Mouse (Mus musculus): ENCODE measurements at regions not wholly inside any gene's neighbourhood (a gene's known extent, or its start where the extent isn't known, plus 50 kb on each side); places are given as distances from the start of the nearest gene placed in this dataset.

GRCm38 (mm10) chr6:135433753-135434152, 71.4 kb downstream of the Emp1 start:
- no peak for DNase-seq (ENCODE audit: low spot score in 2 of 2)

- no peak for DNase-seq (ENCODE audit: low spot score in 2 of 2)
Observed at GRCm38 (mm10) chr6:135436315-135436714, 74.0 kb downstream of the Emp1 start.

- DNase-seq (ENCODE audit: low spot score in 2 of 2), result no peak
Observed at GRCm38 (mm10) chr6:135438271-135438670, 75.9 kb downstream of the Emp1 start.

GRCm38 (mm10) chr6:135441126-135441871, 79.0 kb downstream of the Emp1 start:
- DNase-seq (ENCODE audit: low spot score in 2 of 2), result peak; percentile 78 to 90

- peak; percentile 89 to 95 for DNase-seq (ENCODE audit: low spot score in 2 of 2)
Observed at GRCm38 (mm10) chr6:135444661-135445060, 82.3 kb downstream of the Emp1 start.

- DNase-seq (ENCODE audit: low spot score in 2 of 2), result no peak
Observed at GRCm38 (mm10) chr6:135445070-135445469, 82.7 kb downstream of the Emp1 start.

DNA sequence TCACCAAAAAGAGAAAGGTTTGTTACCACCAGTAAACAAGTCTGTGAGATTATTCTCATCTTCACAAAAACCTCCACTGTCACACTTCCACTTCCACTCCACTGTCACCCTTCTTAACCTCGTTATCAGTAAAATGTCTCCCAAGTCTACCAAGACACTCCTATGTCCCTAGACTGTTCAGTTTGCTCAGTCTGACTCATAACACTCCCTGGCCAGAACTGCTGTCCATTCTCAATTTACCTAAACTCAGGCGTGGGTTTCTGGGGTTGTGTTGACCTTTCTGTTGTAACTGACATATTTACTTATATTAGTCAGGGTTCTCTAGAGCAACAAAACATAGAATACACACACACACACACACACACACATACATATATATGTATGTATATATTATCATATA, 85.5 kb downstream of the Emp1 start:
- DNase-seq (ENCODE audit: low spot score in 2 of 2), result no peak

DNA sequence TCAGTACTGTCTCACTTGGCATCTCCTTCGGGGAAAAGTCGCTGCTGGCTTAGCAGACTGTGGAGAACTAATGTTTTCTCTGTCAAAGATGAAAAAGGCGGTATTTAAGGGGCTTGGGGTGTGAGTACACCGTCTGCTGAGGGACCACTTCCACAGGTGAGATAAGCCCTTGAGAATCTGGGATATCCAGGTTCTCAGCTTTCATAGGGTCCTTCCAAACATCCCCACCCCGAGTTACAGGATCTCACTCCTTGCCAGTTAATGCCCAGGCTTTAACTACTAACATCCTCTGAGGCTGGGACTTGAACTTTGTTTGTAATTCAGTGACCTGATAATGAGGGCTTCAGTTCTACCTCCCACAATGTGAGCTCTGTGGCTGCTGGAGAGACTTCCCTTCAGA, 86.9 kb downstream of the Emp1 start:
- DNase-seq (ENCODE audit: low spot score in 2 of 2), result no peak

- no peak for DNase-seq (ENCODE audit: low spot score in 2 of 2)
Observed at GRCm38 (mm10) chr6:135450573-135450972, 88.2 kb downstream of the Emp1 start.

DNA sequence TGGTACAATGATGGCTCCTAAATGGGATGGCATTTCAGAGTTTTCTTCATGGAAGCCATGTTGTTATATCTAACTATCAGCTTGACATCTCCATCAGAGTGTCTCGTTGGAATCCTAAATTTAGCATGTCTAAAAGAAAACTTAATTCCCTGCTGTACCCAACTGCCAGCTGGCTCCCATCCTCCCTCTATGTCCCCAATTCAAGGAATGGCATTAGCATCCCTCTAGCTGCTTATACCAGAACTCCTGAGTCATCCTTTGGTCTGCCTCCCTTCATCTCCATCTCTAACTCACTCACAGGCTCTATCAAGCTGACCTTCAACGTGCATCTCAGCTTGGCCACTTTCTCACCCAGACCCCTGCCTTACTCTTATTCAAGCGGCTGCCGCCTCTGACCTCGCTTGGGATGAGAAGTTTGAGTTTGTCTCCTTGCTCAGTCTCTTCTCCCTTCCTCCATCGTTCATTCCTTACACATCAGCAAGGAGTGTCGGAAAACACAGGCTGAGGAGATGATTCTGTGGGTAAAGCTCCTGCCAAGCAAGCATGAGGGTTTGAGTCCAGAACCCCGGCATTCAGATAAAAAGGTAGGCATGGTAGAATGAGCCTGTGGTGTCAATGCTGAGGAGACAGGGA, 88.9 kb downstream of the Emp1 start:
- peak; percentile 13 to 43 for DNase-seq (ENCODE audit: low spot score in 2 of 2)

GRCm38 (mm10) chr6:135453041-135453440, 90.7 kb downstream of the Emp1 start:
- no peak for DNase-seq (ENCODE audit: low spot score in 2 of 2)

DNA sequence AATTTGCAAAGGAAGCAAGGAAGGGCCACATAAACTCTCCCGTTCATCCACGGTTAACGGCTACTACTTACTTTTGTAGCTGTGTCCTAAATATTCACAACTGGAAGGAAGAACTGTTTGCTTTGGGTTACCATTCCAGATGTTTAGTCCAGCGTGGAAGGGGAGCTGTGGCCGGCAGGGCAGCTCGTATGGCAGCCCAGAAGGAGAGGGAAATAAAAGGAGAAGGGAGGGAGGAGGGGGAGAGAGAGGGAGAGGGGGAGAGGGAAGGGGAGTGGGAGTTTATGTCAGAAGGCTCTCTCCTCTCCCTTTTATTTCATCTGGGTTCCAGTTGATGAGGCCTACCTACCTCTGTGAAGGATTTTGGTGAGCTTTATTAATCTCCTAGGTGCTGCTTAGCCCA, 110.2 kb downstream of the Emp1 start:
- no peak for DNase-seq (ENCODE audit: low spot score in 2 of 2)

- no peak for DNase-seq (ENCODE audit: low spot score in 2 of 2)
Observed at GRCm38 (mm10) chr6:135473146-135473545, 110.8 kb downstream of the Emp1 start.

GRCm38 (mm10) chr6:135488795-135489194, 126.5 kb downstream of the Emp1 start:
- no peak for DNase-seq (ENCODE audit: low spot score in 2 of 2)

- no peak for DNase-seq (ENCODE audit: low spot score in 2 of 2)
Observed at GRCm38 (mm10) chr6:135493983-135494382, 131.6 kb downstream of the Emp1 start.

- no peak for DNase-seq (ENCODE audit: low spot score in 2 of 2)
Observed at GRCm38 (mm10) chr6:135495841-135496240, 133.5 kb downstream of the Emp1 start.

GRCm38 (mm10) chr6:135498592-135498991, 136.2 kb downstream of the Emp1 start:
- no peak for DNase-seq (ENCODE audit: low spot score in 2 of 2)

- DNase-seq (ENCODE audit: low spot score in 2 of 2), result no peak
Observed at GRCm38 (mm10) chr6:135500381-135500780, 138.0 kb downstream of the Emp1 start.

- DNase-seq (ENCODE audit: low spot score in 2 of 2), result no peak
Observed at GRCm38 (mm10) chr6:135501791-135502190, 139.4 kb downstream of the Emp1 start.

- DNase-seq (ENCODE audit: low spot score in 2 of 2), result peak in 1 of 2 experiments; percentile 27
Observed at GRCm38 (mm10) chr6:135502405-135502804, 140.1 kb downstream of the Emp1 start.

DNA sequence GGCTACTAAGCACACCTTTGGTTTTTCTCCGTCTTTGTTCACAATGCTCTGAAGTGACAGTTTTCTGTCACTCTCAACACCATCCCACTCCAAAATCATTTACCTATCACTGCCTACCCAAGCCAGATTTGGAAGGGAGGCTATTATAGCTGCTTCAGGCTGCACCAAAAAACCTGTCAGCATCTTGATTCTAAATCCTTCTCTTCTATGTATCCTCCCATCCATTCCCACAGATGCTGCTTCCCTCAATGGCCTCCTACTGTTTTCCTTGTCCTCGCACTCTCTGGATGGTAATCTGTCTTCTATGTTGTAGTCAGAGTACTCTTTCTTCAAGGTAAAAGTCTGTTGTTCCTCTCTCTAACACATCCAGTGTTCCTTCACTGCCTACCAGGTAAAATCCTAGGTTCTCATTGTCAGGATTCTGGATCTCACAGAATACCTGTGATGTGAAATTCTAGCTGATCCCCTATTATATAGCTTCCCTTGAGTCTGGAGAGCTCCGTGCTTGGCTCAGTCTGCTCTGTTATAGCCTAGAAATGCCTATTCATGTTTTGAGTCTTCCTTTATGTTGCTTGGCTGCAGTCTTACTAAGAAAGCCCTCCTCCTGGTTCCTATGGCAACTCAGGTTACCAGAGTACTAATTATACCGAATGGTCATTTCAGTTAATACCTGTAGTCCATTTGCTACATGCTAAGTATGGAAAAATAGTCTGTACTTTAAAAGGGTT, 156.5 kb downstream of the Emp1 start:
- no peak for DNase-seq (ENCODE audit: low spot score in 2 of 2)

DNA sequence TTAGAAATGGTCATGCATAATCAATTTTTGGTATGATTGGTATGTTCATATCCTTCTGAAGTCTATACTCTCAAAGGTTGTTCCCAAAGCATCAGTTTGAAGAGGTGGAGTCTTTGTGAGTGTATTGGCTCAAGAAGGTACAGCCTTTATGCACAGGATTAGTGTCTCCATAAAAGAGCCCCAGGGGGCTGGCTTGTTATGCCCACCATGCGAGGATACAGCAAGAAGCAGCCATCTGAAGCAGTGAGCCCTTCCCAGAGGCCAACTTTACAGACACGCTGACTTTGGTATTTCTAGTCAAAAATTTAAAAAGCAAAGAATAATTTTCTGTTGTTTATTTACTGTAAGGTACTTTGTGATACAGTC, 157.1 kb downstream of the Emp1 start:
- DNase-seq (ENCODE audit: low spot score in 2 of 2), result no peak
